Mouse (Mus musculus): ENCODE measurements at regions not wholly inside any gene's neighbourhood (a gene's known extent, or its start where the extent isn't known, plus 50 kb on each side); places are given as distances from the start of the nearest gene placed in this dataset.

DNA sequence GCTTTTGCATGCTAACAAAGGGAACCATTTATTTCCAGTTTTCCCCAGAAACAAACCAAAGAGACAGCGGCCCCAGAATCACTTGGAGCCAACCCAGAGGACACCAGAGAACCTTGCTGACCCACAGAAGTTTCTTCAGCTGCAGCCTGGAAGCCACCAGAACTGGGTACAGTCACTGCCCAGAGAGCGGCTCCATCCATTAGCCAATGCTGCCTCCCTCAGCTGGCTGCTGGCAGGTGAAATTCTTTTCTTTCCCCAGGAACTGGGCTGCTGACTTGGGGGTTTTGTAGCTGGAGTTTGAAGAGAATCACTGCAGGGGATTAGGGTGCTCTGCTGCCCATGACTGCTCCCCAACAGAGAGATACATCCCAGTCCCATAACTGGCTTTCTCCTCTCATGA lies 140.6 kb upstream of the Dynlrb2 start:
- TF ChIP-seq CTCF (IDR thresholded peaks at IDR 0.05; ENCODE audit: low read depth) (peak; percentile 41), EP300 (IDR thresholded peaks at IDR 0.05; ENCODE audit: low read depth) (no peak)
